Mouse (Mus musculus) ES-E14 (cell line): ENCODE measurements around the gene Fam71e1. TPM values are rescaled to one million over a fixed set of nuclear protein-coding genes. Genes with fewer than 3 reads are reported as not detected.

Source experiments
- DNase-seq: peaks from one replicate; pipeline ENCODE4 v3.0.0-alpha.2; 2013; ENCODE audit warnings: low read depth, low spot score
- H3K27ac ChIP-seq: 2 replicates; pipeline ENCODE4 v1.5.1; 2012; ENCODE audit warnings: low read depth, mild to moderate bottlenecking, low read length, moderate library complexity, mixed read lengths; ENCODE audit not compliant: poor library complexity, insufficient read depth, severe bottlenecking
- H3K36me3 ChIP-seq: 2 replicates; pipeline ENCODE4 v1.6.1; 2012; ENCODE audit warnings: mild to moderate bottlenecking, low read length, moderate library complexity, mixed read lengths; ENCODE audit not compliant: control insufficient read depth, poor library complexity, insufficient read depth, severe bottlenecking
- H3K4me1 ChIP-seq, 2 experiments: fragments of 150-350 bp in 1 of 2; sonication (generic) in 1 of 2; 2 replicates each; pipeline ENCODE4 v1.6.1; 2012; ENCODE audit warnings: low read length in 2 of 2, mild to moderate bottlenecking in 1 of 2, mixed read lengths in 1 of 2; ENCODE audit not compliant: control insufficient read depth in 2 of 2, insufficient read depth in 2 of 2, poor library complexity in 1 of 2
- H3K4me3 ChIP-seq, 2 experiments: fragments of 150-350 bp in 1 of 2; sonication (generic) in 1 of 2; 2 replicates each; pipeline ENCODE4 v1.5.1; 2012; ENCODE audit warnings: low read length in 2 of 2, low read depth in 1 of 2, mild to moderate bottlenecking in 1 of 2, mixed read lengths in 1 of 2; ENCODE audit not compliant: insufficient read depth in 1 of 2, poor library complexity in 1 of 2, severe bottlenecking in 1 of 2
- H3K9ac ChIP-seq: 2 replicates; pipeline ENCODE4 v1.6.1; 2012; ENCODE audit warnings: low read depth, mild to moderate bottlenecking, low read length, mixed read lengths; ENCODE audit not compliant: poor library complexity, insufficient read depth, severe bottlenecking
- H3K9me3 ChIP-seq: fragments of 150-350 bp; sonication (generic); 2 replicates; pipeline ENCODE4 v1.6.1; 2012; ENCODE audit warnings: low read depth, mild to moderate bottlenecking, low read length; ENCODE audit not compliant: control insufficient read depth, insufficient read depth
- CHD2 ChIP-seq: IDR thresholded peaks from 2 replicates; pipeline ENCODE4 v1.6.1; 2014; ENCODE audit warnings: mild to moderate bottlenecking, low read depth, low read length, inconsistent platforms
- HCFC1 ChIP-seq: IDR thresholded peaks from 2 replicates; pipeline ENCODE4 v1.6.1; 2012; ENCODE audit warnings: low read length, inconsistent platforms, borderline replicate concordance; ENCODE audit not compliant: insufficient read depth
- MAFK ChIP-seq: IDR thresholded peaks from 2 replicates; pipeline ENCODE4 v1.6.1; 2014; ENCODE audit warnings: mild to moderate bottlenecking, low read depth, low read length, inconsistent platforms; ENCODE audit not compliant: insufficient read depth
- ZC3H11A ChIP-seq: IDR thresholded peaks from 2 replicates; pipeline ENCODE4 v1.6.1; 2012; ENCODE audit warnings: low read depth, mild to moderate bottlenecking, inconsistent platforms, low read length, borderline replicate concordance
- ZNF384 ChIP-seq: IDR thresholded peaks from 2 replicates; pipeline ENCODE4 v1.6.1; 2012; ENCODE audit warnings: low read depth, low read length, inconsistent platforms
- in situ Hi-C, 2 experiments: fragments of 600-800 bp; cut with MboI; formaldehyde crosslinking; loops; one replicate each; pipeline ENCODE4 v1.15.1; 2025; ENCODE audit warnings: low sequenced_read_pairs in 2 of 2, inconsistent platforms in 1 of 2; ENCODE audit not compliant: unreplicated experiment in 2 of 2
- total RNA-seq: library from RNA; depleted of rRNA; stranded (reverse); fragments of 300-350 nt; gene quantifications from 2 replicates; pipeline ENCODE4 v1.2.3, GENCODE M21; 2012

Gene Fam71e1
- total RNA-seq, 1 experiment: 3.4 TPM

DNA sequence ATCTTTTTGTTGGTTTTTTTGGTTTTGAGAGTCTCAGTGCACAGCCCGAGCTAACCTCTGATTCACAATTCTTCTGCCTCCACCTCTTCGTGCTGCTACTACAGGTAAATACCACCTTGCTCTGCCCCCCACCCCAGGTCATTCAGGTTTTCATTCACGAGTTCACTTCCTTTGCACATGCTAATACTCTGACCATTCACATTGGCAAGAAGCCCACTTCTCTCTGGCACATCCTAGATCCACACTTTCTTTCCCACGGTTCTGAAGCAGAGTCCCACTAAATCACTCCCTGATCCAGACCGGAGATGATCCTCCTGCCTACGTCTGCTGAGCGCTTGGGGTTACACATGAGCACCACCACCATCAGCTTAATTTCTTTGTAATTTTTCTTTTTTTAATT, 1.3 kb upstream of the Fam71e1 start:
- Histone ChIP-seq H3K27ac (peak overlapping the region; percentile 23; the same call in 1 of the 2 replicates), H3K4me1 (peaks cover 2 to 17% of the 10 kb centered on the region in 2 experiments; a peak in 3 of 4 replicates), H3K4me3 (peak overlapping the region; percentile 79 to 83; a peak in 3 of 4 replicates), H3K9ac (peak overlapping the region; percentile 93; the same call in 1 of the 2 replicates), H3K9me3 (no peaks in the 10 kb centered on the region), H3K36me3 (peaks cover 29% of the 10 kb centered on the region; the same call in 1 of the 2 replicates)
- DNase-seq: no peak
- in situ Hi-C loops: no loop called here
- TF ChIP-seq HCFC1 (no peak), ZNF384 (no peak), MAFK (no peak), ZC3H11A (no peak), CHD2 (no peak)

DNA sequence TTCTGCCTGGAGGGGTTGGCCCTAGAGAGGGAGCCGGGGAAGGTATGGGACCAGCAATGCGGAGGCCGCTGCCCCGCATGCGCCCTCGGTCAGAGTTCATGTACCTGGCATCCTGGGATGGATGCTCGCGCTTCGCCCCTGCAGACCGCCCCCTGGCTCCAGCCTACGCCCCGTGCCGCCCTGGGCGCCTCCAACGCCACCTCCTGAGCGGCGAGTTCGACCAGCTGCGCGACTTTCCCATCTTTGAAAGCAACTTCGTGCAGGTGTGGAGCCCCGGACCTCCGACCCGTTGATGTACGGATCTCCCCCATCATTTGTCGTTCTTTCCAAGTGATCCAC, 359 bp downstream of the Fam71e1 start:
- DNase-seq: no peak
- Histone ChIP-seq H3K9ac (peak overlapping the region; percentile 73), H3K4me3 (peak overlapping the region; percentile 70 to 72), H3K9me3 (no peaks in the 10 kb centered on the region), H3K27ac (peak overlapping the region; percentile 70), H3K36me3 (peaks cover 13% of the 10 kb centered on the region; the same call in 1 of the 2 replicates), H3K4me1 (peaks cover 9 to 24% of the 10 kb centered on the region in 2 experiments; a peak in 3 of 4 replicates)
- in situ Hi-C loops: no loop called here
- no peak for TF ChIP-seq MAFK
- TF ChIP-seq ZNF384: no peak
- TF ChIP-seq ZC3H11A: no peak
- no peak for TF ChIP-seq HCFC1
- TF ChIP-seq CHD2: no peak

DNA sequence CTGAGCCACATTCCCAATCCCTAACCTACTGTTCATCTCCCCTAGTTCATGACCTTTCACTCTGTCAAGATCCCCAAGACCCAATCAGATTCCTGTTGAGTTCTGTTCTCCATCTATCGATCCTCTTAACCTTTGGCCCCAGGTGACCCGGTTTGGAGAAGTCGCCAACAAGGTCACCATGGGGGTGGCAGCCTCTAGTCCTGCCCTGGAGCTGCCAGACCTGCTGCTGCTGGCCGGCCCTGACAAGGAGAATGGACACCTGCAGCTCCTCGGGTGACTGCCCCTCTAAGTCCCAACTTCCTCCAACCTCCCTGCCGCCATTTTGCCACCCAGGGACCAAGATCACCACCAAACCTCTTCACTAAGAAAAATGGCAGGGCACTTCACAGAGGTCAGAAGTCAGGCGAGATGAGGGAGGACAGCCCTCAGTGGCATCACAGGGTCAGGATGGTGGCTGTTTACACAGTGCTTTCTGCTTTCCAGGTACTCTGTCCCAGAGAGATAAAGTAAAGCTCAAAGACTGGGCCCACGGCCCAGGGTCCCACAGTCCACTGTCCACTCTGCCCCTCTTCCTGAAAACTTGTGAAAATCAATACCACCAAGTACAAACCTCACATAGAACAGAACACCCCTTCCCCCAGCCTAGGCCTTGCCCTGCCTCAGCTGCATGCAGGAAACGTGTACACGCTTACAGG, 1.1 kb downstream of the Fam71e1 start:
- TF ChIP-seq ZC3H11A: no peak
- no peak for TF ChIP-seq HCFC1
- TF ChIP-seq ZNF384: no peak
- no peak for TF ChIP-seq MAFK
- no peak for TF ChIP-seq CHD2
- Histone ChIP-seq H3K27ac (peak overlapping the region; percentile 60), H3K36me3 (peaks cover 8% of the 10 kb centered on the region; the same call in 1 of the 2 replicates), H3K4me3 (peak overlapping the region; percentile 70 to 72), H3K9ac (peak overlapping the region; percentile 60; the same call in 1 of the 2 replicates), H3K9me3 (no peaks in the 10 kb centered on the region), H3K4me1 (peaks cover 9 to 24% of the 10 kb centered on the region in 2 experiments; a peak in 3 of 4 replicates)
- no peak for DNase-seq
- in situ Hi-C loops: no loop called here

DNA sequence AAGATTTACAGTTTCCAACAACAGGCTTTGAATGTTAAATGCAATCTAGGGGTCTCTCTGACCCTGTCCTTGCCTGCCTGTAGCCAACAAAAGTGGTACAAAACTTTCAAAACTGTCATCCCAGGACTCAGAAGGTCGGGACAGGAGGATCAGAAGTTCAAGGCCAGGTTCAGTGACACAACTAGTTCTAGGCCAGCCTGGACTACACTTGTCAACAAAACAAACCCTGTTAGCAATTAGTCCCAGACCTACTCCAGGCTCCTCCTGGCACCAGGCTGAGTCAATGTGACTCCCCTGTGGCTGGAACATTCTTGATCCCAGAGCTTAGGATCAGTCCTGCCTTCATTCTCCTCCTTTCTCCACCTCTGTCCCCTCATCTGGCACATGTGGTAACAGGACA, 2.5 kb downstream of the Fam71e1 start:
- DNase-seq: no peak
- H3K4me1 ChIP-seq: peaks cover 9 to 24% of the 10 kb centered on the region in 2 experiments; a peak in 3 of 4 replicates
- no peak overlapping the region for H3K9ac ChIP-seq
- no peak overlapping the region for H3K4me3 ChIP-seq
- H3K9me3 ChIP-seq: no peaks in the 10 kb centered on the region
- H3K36me3 ChIP-seq: peaks cover 2% of the 10 kb centered on the region; the same call in 1 of the 2 replicates
- in situ Hi-C loops: no loop called here
- no peak overlapping the region for H3K27ac ChIP-seq
- TF ChIP-seq ZNF384 (no peak), ZC3H11A (no peak), CHD2 (no peak), MAFK (no peak), HCFC1 (no peak)
